Mouse (Mus musculus): ENCODE measurements at regions not wholly inside any gene's neighbourhood (a gene's known extent, or its start where the extent isn't known, plus 50 kb on each side); places are given as distances from the start of the nearest gene placed in this dataset.

DNA sequence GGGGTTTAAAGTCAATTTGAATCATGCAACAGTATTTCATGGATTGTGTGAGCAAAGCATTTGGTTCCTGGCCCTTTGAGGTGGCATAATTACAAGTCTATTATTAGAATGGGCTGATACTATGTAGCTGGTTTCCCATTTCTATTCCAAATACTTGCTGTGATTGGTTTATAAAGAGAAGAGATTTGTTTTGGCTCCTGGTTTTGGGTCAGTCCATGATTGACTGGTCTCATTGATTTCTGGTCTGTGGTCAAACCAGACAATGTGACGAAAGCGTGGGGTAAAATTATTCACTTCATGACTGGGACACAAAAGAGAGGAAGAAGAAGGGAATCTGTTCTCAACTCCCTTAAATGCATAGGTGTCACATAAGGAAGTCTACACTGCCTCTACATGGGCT, 147.0 kb upstream of the Dlgap1 start:
- no peak for DNase-seq

DNA sequence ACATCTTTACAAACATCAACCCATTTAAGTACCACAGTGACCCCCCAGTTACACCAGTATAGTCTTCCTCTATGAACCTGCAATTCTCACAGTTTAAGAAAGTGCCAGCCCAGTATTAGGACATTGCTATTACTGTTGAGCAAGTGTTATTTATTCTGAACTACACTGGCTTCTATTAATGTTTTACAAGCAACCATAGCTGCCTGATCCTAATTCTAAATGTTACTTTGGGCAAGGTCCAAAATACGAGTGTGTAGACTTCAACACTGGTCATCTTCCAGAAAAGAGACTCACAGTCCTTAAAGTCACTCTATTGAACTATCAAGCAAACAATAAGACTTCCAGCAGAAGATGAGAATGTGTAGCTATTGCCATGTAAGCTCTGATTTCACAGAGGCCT, 146.0 kb upstream of the Dlgap1 start:
- DNase-seq = no peak

DNA sequence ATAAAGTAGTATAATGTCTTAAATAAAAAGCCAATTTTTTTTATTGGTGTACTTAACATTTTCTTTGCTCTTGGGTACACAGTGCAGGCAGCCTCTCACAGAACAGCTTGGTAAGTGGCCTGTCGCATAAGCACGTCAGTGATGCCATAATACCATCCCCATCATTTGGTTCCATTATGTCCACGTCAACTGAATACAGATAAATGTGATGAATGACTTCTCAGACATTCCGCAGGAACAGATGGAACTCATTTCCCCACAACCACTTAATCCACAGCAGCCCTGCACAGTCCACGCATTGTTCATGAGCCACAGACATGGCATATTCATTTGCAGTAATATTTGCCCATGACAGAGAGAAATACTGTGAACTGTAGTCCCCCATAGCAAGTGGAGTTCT, 127.6 kb upstream of the Dlgap1 start:
- no peak for DNase-seq

DNA sequence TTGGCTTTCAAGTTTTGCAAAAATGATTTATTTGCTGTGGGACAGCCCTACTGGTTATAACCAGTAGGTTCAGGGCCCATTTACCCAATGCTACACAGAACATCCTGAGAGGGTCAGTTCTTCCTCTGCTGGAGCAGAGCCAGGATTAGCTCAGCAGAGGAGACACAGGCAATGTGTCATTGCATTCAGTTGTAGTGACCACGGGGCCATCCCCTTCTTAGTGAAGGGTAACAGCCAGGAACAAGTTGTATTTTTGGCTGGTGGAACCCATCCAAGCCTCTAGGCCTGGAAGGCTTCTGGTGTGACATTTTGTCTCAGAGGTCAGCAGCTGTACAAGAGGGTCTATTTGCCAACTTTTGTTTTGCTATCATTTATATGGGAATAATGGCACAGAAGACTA, 120.6 kb upstream of the Dlgap1 start:
- no peak for DNase-seq

DNA sequence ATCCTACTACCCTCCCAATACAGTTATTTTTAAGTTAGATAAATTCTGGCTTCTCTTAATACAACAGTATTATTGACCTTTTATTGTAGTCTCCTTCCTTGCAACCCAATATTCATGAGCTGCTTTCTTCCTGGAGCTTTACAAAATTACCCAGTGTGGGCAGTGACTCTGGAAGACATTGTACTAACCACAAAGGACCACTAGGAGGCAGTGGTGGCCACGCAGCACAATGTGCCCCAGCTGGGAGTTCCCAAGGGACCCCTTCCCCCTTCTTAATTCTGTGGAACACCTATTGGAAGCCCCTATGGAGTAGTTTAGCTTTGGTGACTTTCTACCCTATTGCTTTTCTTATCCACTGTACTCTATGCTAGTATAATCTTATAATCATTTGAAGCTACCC, 118.8 kb upstream of the Dlgap1 start:
- DNase-seq = no peak

DNA sequence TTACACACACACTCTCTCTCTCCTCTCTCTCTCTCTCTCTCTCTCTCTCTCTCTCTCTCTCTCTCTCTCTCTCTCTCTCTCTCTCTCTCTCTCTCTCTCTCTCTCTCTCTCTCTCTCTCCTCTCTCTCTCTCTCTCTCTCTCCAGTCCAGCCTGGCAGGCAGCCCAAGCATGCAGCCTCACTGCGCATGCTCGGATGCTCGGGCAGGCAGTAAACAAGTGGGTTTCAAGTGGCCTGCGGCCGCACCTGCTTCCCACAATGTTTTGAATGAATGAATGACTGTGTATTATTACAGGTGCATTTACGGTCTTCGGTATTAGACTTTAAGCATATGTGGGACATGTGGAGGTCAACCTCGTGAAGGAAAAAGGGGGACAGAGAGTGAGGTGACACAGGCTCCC, 88.9 kb upstream of the Dlgap1 start:
- DNase-seq = peak; percentile 14 to 32

DNA sequence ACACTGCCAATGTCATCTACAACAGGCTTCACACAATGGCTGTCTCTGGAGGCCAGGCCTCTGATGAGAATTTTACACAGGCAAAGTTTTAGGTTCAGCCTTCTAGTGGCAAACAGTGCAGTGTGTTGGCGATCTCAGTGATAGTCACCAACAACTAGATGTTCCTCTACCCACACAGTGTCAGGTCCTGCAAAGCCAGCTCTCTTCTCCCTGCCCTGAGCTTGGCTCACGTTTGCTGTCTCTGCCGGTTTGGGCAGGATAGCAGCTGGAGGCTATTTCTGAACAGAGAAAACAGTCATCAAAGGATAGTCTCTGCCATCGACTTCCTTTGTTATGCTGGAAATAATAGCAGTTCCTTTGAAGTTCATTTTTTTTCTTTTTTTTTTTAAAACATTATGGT, 74.9 kb upstream of the Dlgap1 start:
- DNase-seq = no peak

Data from cerebellum, postnatal 36 days (tissue).